Mouse (Mus musculus): ENCODE measurements at regions not wholly inside any gene's neighbourhood (a gene's known extent, or its start where the extent isn't known, plus 50 kb on each side); places are given as distances from the start of the nearest gene placed in this dataset.

- in situ Hi-C loops (cut with MboI, MseI) = no loop called here
These were observed 363.4 kb upstream of the Gm5150 start for GRCm38 (mm10) chr3:16369629-16370028.

- in situ Hi-C loops (cut with MboI, MseI) = no loop called here
These were observed 356.9 kb upstream of the Gm5150 start for GRCm38 (mm10) chr3:16363134-16363533.

- in situ Hi-C loops (cut with MboI, MseI) = no loop called here
These were observed 352.8 kb upstream of the Gm5150 start for GRCm38 (mm10) chr3:16358999-16359398.

GRCm38 (mm10) chr3:16330750-16331149, 324.5 kb upstream of the Gm5150 start:
- in situ Hi-C loops (cut with MboI, MseI) = loop anchor here (25.0 kb wide), 1 partner anchor 1482 kb away; no protein-coding TSS in a partner anchor

GRCm38 (mm10) chr3:16310834-16311233, 304.6 kb upstream of the Gm5150 start:
- in situ Hi-C loops (cut with MboI, MseI) = no loop called here

GRCm38 (mm10) chr3:16277407-16277806, 271.2 kb upstream of the Gm5150 start:
- in situ Hi-C loops (cut with MboI, MseI) = no loop called here

All from T-helper 2 cell (primary cell).